Mouse (Mus musculus): ENCODE results near the gene Tm9sf4. TPM values are rescaled to one million over a fixed set of nuclear protein-coding genes. Genes with fewer than 3 reads are reported as not detected.
A peak's percentile ranks its signal among the peaks of the same experiment; 100 is the strongest.

Tm9sf4 gene
- total RNA-seq, 2 experiments from 2014 or later, result 30.6 to 41.1 TPM

GRCm38 (mm10) chr2:153242156-153242555 lies 81.1 kb downstream of the Tm9sf4 start:
- intact Hi-C loops (cut with DNase I), result loop anchor here (5.0 kb wide), 3 partner anchors 50 to 105 kb away; partner anchors contain the start of genes Asxl1, Kif3b and Tm9sf4
- TF ChIP-seq CTCF (IDR thresholded peaks at IDR 0.05), result no peak
- peak overlapping the region; percentile 93 for H3K27ac ChIP-seq

GRCm38 (mm10) chr2:153249751-153250150 lies 88.6 kb downstream of the Tm9sf4 start:
- no peak for DNase-seq
- TF ChIP-seq CTCF (IDR thresholded peaks at IDR 0.05), result no peak
- intact Hi-C loops (cut with DNase I), result no loop called here
- Histone ChIP-seq H3K4me3 (no peak overlapping the region), H3K27ac (no peak overlapping the region)

More at GRCm38 (mm10) chr2:153242156-153242555, 81.1 kb downstream of the Tm9sf4 start:
- no peak for DNase-seq
- H3K4me3 ChIP-seq, result peak overlapping the region; percentile 99

- no peak for DNase-seq
- no peak for TF ChIP-seq CTCF (IDR thresholded peaks at IDR 0.05)
- H3K4me3 ChIP-seq, result no peak overlapping the region
- intact Hi-C loops (cut with DNase I), result no loop called here
- peak overlapping the region; percentile 85 for H3K27ac ChIP-seq
These were observed 95.5 kb downstream of the Tm9sf4 start for GRCm38 (mm10) chr2:153256604-153257003.

- no peak overlapping the region for H3K4me3 ChIP-seq
- no peak for DNase-seq
- no peak for TF ChIP-seq CTCF (IDR thresholded peaks at IDR 0.05)
- peak overlapping the region; percentile 54; the same call in 1 of the 2 replicates for H3K27ac ChIP-seq
- intact Hi-C loops (cut with DNase I), result no loop called here
These were observed 98.1 kb downstream of the Tm9sf4 start for GRCm38 (mm10) chr2:153259030-153259863.

Other genes starting within 250 kb of the Tm9sf4 start
- gene Mylk2, start 250.0 kb upstream of the Tm9sf4 start, total RNA-seq (2021), result 100 to 1,000 TPM; 445 to 720 TPM
- gene Foxs1, start 228.1 kb upstream of the Tm9sf4 start, total RNA-seq (2021), result 1 to 10 TPM; 1.4 to 1.7 TPM
- gene Dusp15, start 209.6 kb upstream of the Tm9sf4 start, total RNA-seq (2021), result under 1 TPM; 0.45 to 0.61 TPM
- not detected for gene Ttll9, start 198.8 kb upstream of the Tm9sf4 start, total RNA-seq (2021)
- 10 to 100 TPM; 73.6 to 91.5 TPM for gene Pdrg1, start 145.9 kb upstream of the Tm9sf4 start, total RNA-seq (2021)
- not detected for gene Xkr7, start 129.5 kb upstream of the Tm9sf4 start, total RNA-seq (2021)
- gene Ccm2l, start 95.3 kb upstream of the Tm9sf4 start, total RNA-seq (2021), result 1 to 10 TPM; 4.5 to 6.9 TPM
- gene Hck, start 52.8 kb upstream of the Tm9sf4 start, total RNA-seq (2021), result under 1 TPM; 0.20 to 0.45 TPM
- under 1 TPM; 0.38 to 0.59 TPM for gene Tspyl3, start 64.1 kb downstream of the Tm9sf4 start, total RNA-seq (2021)
- gene Plagl2, start 80.1 kb downstream of the Tm9sf4 start, total RNA-seq (2021), result 1 to 10 TPM; 2.5 to 2.8 TPM
- 10 to 100 TPM in 1 of 2 experiments, 1 to 10 TPM in 1; 7.6 to 13.2 TPM for gene Pofut1, start 80.2 kb downstream of the Tm9sf4 start, total RNA-seq (2021)
- gene Kif3b, start 130.1 kb downstream of the Tm9sf4 start, total RNA-seq (2021), result 1 to 10 TPM; 3.6 to 4.3 TPM
- 10 to 100 TPM in 1 of 2 experiments, 1 to 10 TPM in 1; 9.3 to 10.6 TPM for gene Asxl1, start 184.5 kb downstream of the Tm9sf4 start, total RNA-seq (2021)